Mouse (Mus musculus): Measurements from ENCODE around the gene Nid2. TPM values are rescaled to one million over a fixed set of nuclear protein-coding genes. Genes with fewer than 3 reads are reported as not detected.
A peak's percentile ranks its signal among the peaks of the same experiment; 100 is the strongest.

Gene Nid2
- polyA plus RNA-seq, 1 experiment = 10.4 TPM

- Histone ChIP-seq H3K4me3 (replicated peaks; ENCODE audit: extremely low read depth, low read depth, low read length) (no peak overlapping the region), H3K4me1 (ENCODE audit: control insufficient read depth, insufficient read depth, low read length) (no peaks in the 10 kb centered on the region)
- 35% methylated on average over 2 of the region's 2 CpGs for WGBS
- TF ChIP-seq CTCF (IDR thresholded peaks at IDR 0.05; ENCODE audit: insufficient read depth, low read length) = no peak
- no peak for TF ChIP-seq POLR2A (IDR thresholded peaks at IDR 0.05; ENCODE audit: borderline replicate concordance, extremely low read depth, low read depth, low read length)
- DNase-seq = no peak
Observed at GRCm38 (mm10) chr14:19800485-19800884, 49.4 kb downstream of the Nid2 start.

GRCm38 (mm10) chr14:19801474-19802215, 50.6 kb downstream of the Nid2 start:
- 83% methylated on average over 8 of the region's 8 CpGs for WGBS
- TF ChIP-seq CTCF (IDR thresholded peaks at IDR 0.05; ENCODE audit: insufficient read depth, low read length) (no peak), POLR2A (IDR thresholded peaks at IDR 0.05; ENCODE audit: borderline replicate concordance, extremely low read depth, low read depth, low read length) (no peak)

GRCm38 (mm10) chr14:19803222-19803621, 52.2 kb downstream of the Nid2 start:
- TF ChIP-seq CTCF (IDR thresholded peaks at IDR 0.05; ENCODE audit: insufficient read depth, low read length) (no peak), POLR2A (IDR thresholded peaks at IDR 0.05; ENCODE audit: borderline replicate concordance, extremely low read depth, low read depth, low read length) (no peak)
- Histone ChIP-seq H3K4me1 (ENCODE audit: control insufficient read depth, insufficient read depth, low read length) (no peaks in the 10 kb centered on the region), H3K4me3 (replicated peaks; ENCODE audit: extremely low read depth, low read depth, low read length) (no peak overlapping the region)
- DNase-seq = no peak
- WGBS = 71% methylated on average over 4 of the region's 4 CpGs

More at GRCm38 (mm10) chr14:19801474-19802215, 50.6 kb downstream of the Nid2 start:
- Histone ChIP-seq H3K4me1 (ENCODE audit: control insufficient read depth, insufficient read depth, low read length) (no peaks in the 10 kb centered on the region), H3K4me3 (replicated peaks; ENCODE audit: extremely low read depth, low read depth, low read length) (no peak overlapping the region)
- no peak for DNase-seq

GRCm38 (mm10) chr14:19803623-19804022, 52.6 kb downstream of the Nid2 start:
- no peak for DNase-seq
- WGBS = 48% methylated on average over 10 of the region's 10 CpGs
- no peak overlapping the region for H3K4me3 ChIP-seq (replicated peaks; ENCODE audit: extremely low read depth, low read depth, low read length)
- no peaks in the 10 kb centered on the region for H3K4me1 ChIP-seq (ENCODE audit: control insufficient read depth, insufficient read depth, low read length)
- TF ChIP-seq CTCF (IDR thresholded peaks at IDR 0.05; ENCODE audit: insufficient read depth, low read length) (no peak), POLR2A (IDR thresholded peaks at IDR 0.05; ENCODE audit: borderline replicate concordance, extremely low read depth, low read depth, low read length) (no peak)

GRCm38 (mm10) chr14:19807339-19807738, 56.3 kb downstream of the Nid2 start:
- 68% methylated on average over 3 of the region's 3 CpGs for WGBS
- TF ChIP-seq CTCF (IDR thresholded peaks at IDR 0.05; ENCODE audit: insufficient read depth, low read length) (no peak), POLR2A (IDR thresholded peaks at IDR 0.05; ENCODE audit: borderline replicate concordance, extremely low read depth, low read depth, low read length) (no peak)
- no peak for DNase-seq
- no peaks in the 10 kb centered on the region for H3K4me1 ChIP-seq (ENCODE audit: control insufficient read depth, insufficient read depth, low read length)
- H3K4me3 ChIP-seq (replicated peaks; ENCODE audit: extremely low read depth, low read depth, low read length) = no peak overlapping the region

- Histone ChIP-seq H3K4me3 (replicated peaks; ENCODE audit: extremely low read depth, low read depth, low read length) (no peak overlapping the region), H3K4me1 (ENCODE audit: control insufficient read depth, insufficient read depth, low read length) (no peaks in the 10 kb centered on the region)
- TF ChIP-seq CTCF (IDR thresholded peaks at IDR 0.05; ENCODE audit: insufficient read depth, low read length) (no peak), POLR2A (IDR thresholded peaks at IDR 0.05; ENCODE audit: borderline replicate concordance, extremely low read depth, low read depth, low read length) (no peak)
- DNase-seq = no peak
- 88% methylated on average over 2 of the region's 2 CpGs for WGBS
Observed at GRCm38 (mm10) chr14:19807858-19808257, 56.8 kb downstream of the Nid2 start.

- 78% methylated on average over 10 of the region's 10 CpGs for WGBS
Observed at GRCm38 (mm10) chr14:19809934-19810333, 58.9 kb downstream of the Nid2 start.

GRCm38 (mm10) chr14:19813061-19813460, 62.0 kb downstream of the Nid2 start:
- Histone ChIP-seq H3K4me1 (ENCODE audit: control insufficient read depth, insufficient read depth, low read length) (no peaks in the 10 kb centered on the region), H3K4me3 (replicated peaks; ENCODE audit: extremely low read depth, low read depth, low read length) (no peak overlapping the region)
- TF ChIP-seq CTCF (IDR thresholded peaks at IDR 0.05; ENCODE audit: insufficient read depth, low read length) = no peak
- TF ChIP-seq POLR2A (IDR thresholded peaks at IDR 0.05; ENCODE audit: borderline replicate concordance, extremely low read depth, low read depth, low read length) = no peak
- no peak for DNase-seq
- WGBS = 93% methylated on average over 2 of the region's 2 CpGs

More at GRCm38 (mm10) chr14:19809934-19810333, 58.9 kb downstream of the Nid2 start:
- H3K4me3 ChIP-seq (replicated peaks; ENCODE audit: extremely low read depth, low read depth, low read length) = no peak overlapping the region
- TF ChIP-seq POLR2A (IDR thresholded peaks at IDR 0.05; ENCODE audit: borderline replicate concordance, extremely low read depth, low read depth, low read length) (no peak), CTCF (IDR thresholded peaks at IDR 0.05; ENCODE audit: insufficient read depth, low read length) (no peak)
- no peaks in the 10 kb centered on the region for H3K4me1 ChIP-seq (ENCODE audit: control insufficient read depth, insufficient read depth, low read length)
- DNase-seq = no peak

GRCm38 (mm10) chr14:19817949-19818348, 66.9 kb downstream of the Nid2 start:
- no peaks in the 10 kb centered on the region; the same call in 1 of the 2 replicates for H3K4me1 ChIP-seq (ENCODE audit: control insufficient read depth, insufficient read depth, low read length)
- TF ChIP-seq CTCF (IDR thresholded peaks at IDR 0.05; ENCODE audit: insufficient read depth, low read length) (peak; percentile 88), POLR2A (IDR thresholded peaks at IDR 0.05; ENCODE audit: borderline replicate concordance, extremely low read depth, low read depth, low read length) (no peak)
- H3K4me3 ChIP-seq (replicated peaks; ENCODE audit: extremely low read depth, low read depth, low read length) = no peak overlapping the region
- DNase-seq = peak; percentile 65
- WGBS = 2% methylated on average over 1 of the region's 1 CpGs

GRCm38 (mm10) chr14:19821686-19822085, 70.6 kb downstream of the Nid2 start:
- DNase-seq = no peak
- TF ChIP-seq POLR2A (IDR thresholded peaks at IDR 0.05; ENCODE audit: borderline replicate concordance, extremely low read depth, low read depth, low read length) = no peak
- TF ChIP-seq CTCF (IDR thresholded peaks at IDR 0.05; ENCODE audit: insufficient read depth, low read length) = no peak
- H3K4me3 ChIP-seq (replicated peaks; ENCODE audit: extremely low read depth, low read depth, low read length) = no peak overlapping the region
- H3K4me1 ChIP-seq (ENCODE audit: control insufficient read depth, insufficient read depth, low read length) = peaks cover 4% of the 10 kb centered on the region; the same call in 1 of the 2 replicates
- over 99% methylated on average over 5 of the region's 5 CpGs for WGBS

All from lung, adult 2 months (tissue).